ENCODE assay signal across 8 mouse cellular contexts in the genomic region with DNA sequence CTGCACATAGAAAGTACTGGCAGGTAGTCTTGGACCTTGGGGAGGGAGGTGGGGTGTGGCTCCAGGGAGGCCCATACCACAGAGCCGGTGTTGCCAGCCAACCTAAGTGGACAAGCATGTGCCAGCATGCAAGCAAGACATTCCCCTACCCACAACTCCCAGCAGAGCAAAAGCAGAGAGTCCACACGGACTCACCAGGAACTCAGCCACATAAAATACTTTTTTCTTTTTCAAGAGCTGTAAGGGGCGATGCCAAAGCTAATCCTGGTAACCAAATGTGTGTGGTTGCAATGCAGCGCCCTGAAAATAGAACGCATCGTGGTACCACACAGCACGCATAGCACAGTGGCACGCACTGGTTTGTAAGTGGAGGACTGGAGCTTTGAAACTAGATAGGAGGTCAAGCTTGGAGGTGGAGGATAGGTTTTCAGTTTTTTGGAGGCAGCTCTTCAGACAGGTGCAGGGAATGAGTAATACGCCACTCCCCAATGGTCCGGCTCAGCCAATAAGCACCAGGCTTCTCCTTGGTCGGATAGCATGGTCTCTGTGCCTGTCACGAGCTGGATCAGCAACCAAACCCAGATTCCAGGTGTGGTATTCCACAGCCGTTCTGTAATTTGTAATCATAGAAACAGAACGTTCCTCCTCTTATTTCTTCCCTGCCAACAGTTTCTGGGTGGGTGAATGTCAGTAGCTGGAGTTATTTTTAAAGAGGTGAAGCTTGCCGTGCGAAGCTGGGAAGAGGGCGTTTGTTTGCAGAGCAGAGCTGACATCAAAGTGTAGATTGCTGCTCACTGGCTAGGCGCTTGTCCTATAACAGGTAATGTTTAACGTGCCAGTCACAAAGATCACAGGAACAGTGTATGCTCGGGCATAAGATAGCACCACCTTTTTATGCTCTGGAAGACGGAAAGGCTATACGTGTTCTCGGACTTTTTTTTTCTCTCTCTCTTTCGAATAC.
A peak's percentile ranks its signal among the peaks of the same experiment; 100 is the strongest.
DNase-seq lines count a peak whose midpoint lies in the region; ATAC-seq and TF ChIP-seq lines count a peak whose summit lies in the region.

No protein-coding gene starts in this region.

- peak; percentile 75 for DNase-seq in gastrocnemius, adult 18-20 months (ENCODE audit: low spot score)
- no peak for DNase-seq in gastrocnemius, postnatal 4 days (ENCODE audit: low spot score in 2 of 2)
- peak; percentile 65 to 75 for DNase-seq in layer of hippocampus, adult 18-20 months (ENCODE audit: low spot score in 2 of 2)
- peak; percentile 39 for DNase-seq in liver, postnatal 0 days
- peak; percentile 89 for DNase-seq in telencephalon, adult 2 months (ENCODE audit: low read depth, low spot score)
- DNase-seq in Muller cell, postnatal 12 days (ENCODE audit: inconsistent ontology term) = no peak
- no peak for DNase-seq in adrenal gland, postnatal 14 days

- peak overlapping the region; percentile 29 for H3K4me3 ChIP-seq in heart, embryonic 12.5 days
- peak overlapping the region; percentile 40 for H3K4me3 ChIP-seq in liver, postnatal 0 days (ENCODE audit: low read depth, low read length)

- H3K9me3 ChIP-seq in heart, embryonic 12.5 days (replicated peaks) = no peaks in the 10 kb centered on the region
- H3K9me3 ChIP-seq in liver, postnatal 0 days (ENCODE audit: low read length) = no peaks in the 10 kb centered on the region

- H3K4me1 ChIP-seq in heart, embryonic 12.5 days (replicated peaks) = peaks cover 43% of the 10 kb centered on the region
- H3K4me1 ChIP-seq in liver, postnatal 0 days (ENCODE audit: insufficient read depth) = peaks cover 5% of the 10 kb centered on the region; the same call in 1 of the 2 replicates

- ATAC-seq in heart, embryonic 12.5 days (ENCODE audit: insufficient number of reproducible peaks, low FRiP score) = peak; percentile 33; the same call in 1 of the 2 replicates
- ATAC-seq in liver, postnatal 0 days = peak; percentile 95

- no peaks in the 10 kb centered on the region for H3K36me3 ChIP-seq in heart, embryonic 12.5 days
- no peaks in the 10 kb centered on the region for H3K36me3 ChIP-seq in liver, postnatal 0 days (replicated peaks; ENCODE audit: insufficient read depth, low read length)

- TF ChIP-seq EP300 in liver, postnatal 0 days (IDR thresholded peaks at IDR 0.05; ENCODE audit: low read depth) = 0 out of 2 replicates have a peak, but pooled peaks have one; percentile 9

- H3K4me2 ChIP-seq in heart, embryonic 12.5 days = peak overlapping the region; percentile 51
- H3K4me2 ChIP-seq in liver, postnatal 0 days (ENCODE audit: low read depth, low read length) = peak overlapping the region; percentile 49

- WGBS in heart, embryonic 12.5 days = 54% methylated on average over 24 of the region's 24 CpGs
- WGBS in liver, postnatal 0 days (ENCODE audit: insufficient replicate concordance) = 61% methylated on average over 24 of the region's 24 CpGs

- H3K9ac ChIP-seq in heart, embryonic 12.5 days = no peak overlapping the region
- H3K9ac ChIP-seq in liver, postnatal 0 days (replicated peaks) = 0 out of 2 replicates have a peak overlapping the region, but pooled peaks have one; percentile 26

- H3K27me3 ChIP-seq in heart, embryonic 12.5 days (replicated peaks) = no peaks in the 10 kb centered on the region
- no peaks in the 10 kb centered on the region for H3K27me3 ChIP-seq in liver, postnatal 0 days (ENCODE audit: insufficient read depth, low read length)

- H3K27ac ChIP-seq in heart, embryonic 12.5 days (ENCODE audit: poor library complexity, severe bottlenecking) = peak overlapping the region; percentile 42
- peak overlapping the region; percentile 63 for H3K27ac ChIP-seq in liver, postnatal 0 days (ENCODE audit: low read depth)

- no peak for TF ChIP-seq CTCF in liver, postnatal 0 days (IDR thresholded peaks at IDR 0.05; ENCODE audit: low read depth)

Comparison
In these comparisons a context has a peak if more than half of its experiments do, and no peak if none do; other contexts are left out.
1. DNase-seq: peak in gastrocnemius, adult 18-20 months (single experiment), layer of hippocampus, adult 18-20 months (2 of 2), liver, postnatal 0 days (single experiment) and telencephalon, adult 2 months (single experiment); none in gastrocnemius, postnatal 4 days (0 of 2), Muller cell, postnatal 12 days (single experiment) and adrenal gland, postnatal 14 days (single experiment).